ENCODE assay signal across 22 mouse cellular contexts in the genomic region with DNA sequence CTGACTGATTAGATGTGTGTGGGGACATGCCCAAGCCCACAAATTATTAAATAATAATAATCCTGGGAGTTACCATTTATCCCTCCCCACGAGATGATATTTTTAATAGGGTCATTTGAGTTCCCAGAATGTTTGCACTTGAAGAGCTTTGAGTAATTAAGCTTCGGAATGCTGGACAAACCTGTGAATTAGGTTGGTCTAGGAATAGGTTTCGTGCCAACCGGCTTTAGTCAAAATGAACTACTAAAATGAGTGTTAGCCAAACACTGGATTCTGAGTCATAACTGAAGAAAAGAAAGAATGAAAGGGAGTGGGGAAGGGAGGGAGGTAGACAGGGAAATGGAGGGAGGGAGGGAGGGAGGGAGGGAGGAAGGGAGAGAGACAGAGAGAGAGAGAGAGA. TPM values are rescaled to one million over a fixed set of nuclear protein-coding genes. Genes with fewer than 3 reads are reported as not detected.
DNase-seq lines count a peak whose midpoint lies in the region; ATAC-seq and TF ChIP-seq lines count a peak whose summit lies in the region.
"Had no signal": no experiment of that assay in that cellular context is flagged by ENCODE, and none has a peak within 500 bp of the region (broad histone marks: within the 10 kb centered on the region; RNA-seq: fewer than 3 reads in every experiment).

No protein-coding gene starts in this region.

- ATAC-seq in lung, embryonic 14.5 days (ENCODE audit: insufficient read depth), result no peak
- ATAC-seq in forebrain, postnatal 0 days, result no peak
- ATAC-seq: forebrain, embryonic 13.5 days; forebrain, embryonic 16.5 days had no signal

- no peaks in the 10 kb centered on the region for H3K36me3 ChIP-seq in lung, embryonic 14.5 days (ENCODE audit: insufficient read depth)
- H3K36me3 ChIP-seq in CH12.LX (replicated peaks in 1 of 2; ENCODE audit: control insufficient read depth in 1 of 2, insufficient read depth in 1 of 2, low read length in 1 of 2), result no peaks in the 10 kb centered on the region
- no peaks in the 10 kb centered on the region for H3K36me3 ChIP-seq in forebrain, postnatal 0 days (ENCODE audit: insufficient read depth)
- H3K36me3 ChIP-seq: forebrain, embryonic 10.5 days; G1E; hindbrain, embryonic 12.5 days; hindbrain, embryonic 15.5 days had no signal

- dilution Hi-C loops in CH12.LX (cut with MboI; ENCODE audit: extremely low pct_ligation_motif_present, extremely low pct_unique_long_range_greater_than_20kb, low sequenced_read_pairs), result no loop called here

- no peak for DNase-seq in lung, embryonic 14.5 days
- DNase-seq in lung, adult 18-20 months, result no peak
- DNase-seq in CH12.LX (ENCODE audit: extremely low read depth), result no peak
- peak; percentile 77 for DNase-seq in Muller cell, postnatal 12 days (ENCODE audit: inconsistent ontology term)
- DNase-seq in left cerebral cortex, postnatal 25 days (ENCODE audit: low spot score in 2 of 2), result no peak
- no peak for DNase-seq in forebrain, postnatal 0 days
- DNase-seq: adrenal gland, adult 2 months; adrenal gland, postnatal 14 days; cerebellum, adult 11 months; cerebellum, adult 2 months; cerebellum, adult 9-11 months; cerebellum, postnatal 25 days; gastrocnemius, adult 2 months; gastrocnemius, postnatal 14 days; heart, adult 11 months had no signal

- H3K27me3 ChIP-seq in lung, embryonic 14.5 days (ENCODE audit: insufficient read depth, low read length), result no peaks in the 10 kb centered on the region
- peaks cover 60% of the 10 kb centered on the region for H3K27me3 ChIP-seq in CH12.LX (replicated peaks)
- peaks cover 22% of the 10 kb centered on the region for H3K27me3 ChIP-seq in forebrain, postnatal 0 days (ENCODE audit: insufficient read depth, low read length)

- peak overlapping the region; percentile 91 for H3K4me2 ChIP-seq in lung, embryonic 14.5 days
- no peak overlapping the region for H3K4me2 ChIP-seq in CH12.LX (ENCODE audit: insufficient read depth, low read depth, poor library complexity, severe bottlenecking)
- no peak overlapping the region for H3K4me2 ChIP-seq in forebrain, postnatal 0 days (ENCODE audit: low read depth)
- H3K4me2 ChIP-seq: heart, embryonic 11.5 days had no signal

- no peak overlapping the region for H3K9ac ChIP-seq in lung, embryonic 14.5 days
- no peak overlapping the region for H3K9ac ChIP-seq in CH12.LX (ENCODE audit: insufficient read depth, low read depth)
- H3K9ac ChIP-seq in forebrain, postnatal 0 days, result no peak overlapping the region
- H3K9ac ChIP-seq: forebrain, embryonic 13.5 days; hindbrain, embryonic 12.5 days; hindbrain, embryonic 15.5 days had no signal

- TF ChIP-seq POLR2A in CH12.LX (IDR thresholded peaks at IDR 0.05; ENCODE audit: low read depth, low read length), result no peak

- TF ChIP-seq CTCF in lung, embryonic 14.5 days (IDR thresholded peaks at IDR 0.05; ENCODE audit: low read depth), result no peak
- no peak for TF ChIP-seq CTCF in CH12.LX (conservative IDR thresholded peaks at IDR 0.05 in 1 of 2, IDR thresholded peaks at IDR 0.05 in 1 of 2; ENCODE audit: low read depth in 2 of 2, low read length in 2 of 2)
- TF ChIP-seq CTCF in forebrain, postnatal 0 days (IDR thresholded peaks at IDR 0.05; ENCODE audit: low read depth), result no peak

- no peak for TF ChIP-seq RAD21 in CH12.LX (IDR thresholded peaks at IDR 0.05; ENCODE audit: low read depth, low read length)

- H3K4me1 ChIP-seq in lung, embryonic 14.5 days (ENCODE audit: insufficient read depth), result peaks cover 11% of the 10 kb centered on the region
- H3K4me1 ChIP-seq in CH12.LX (ENCODE audit: control insufficient read depth in 1 of 2, insufficient read depth in 2 of 2), result peaks cover 9 to 21% of the 10 kb centered on the region in 2 experiments
- 0 out of 2 replicates have a peak, but pooled peaks cover 8% of the 10 kb centered on the region for H3K4me1 ChIP-seq in forebrain, postnatal 0 days (ENCODE audit: insufficient read depth)

- H3K27ac ChIP-seq in lung, embryonic 14.5 days (ENCODE audit: low read depth), result no peak overlapping the region
- no peak overlapping the region for H3K27ac ChIP-seq in CH12.LX (ENCODE audit: insufficient read depth, low read depth)
- no peak overlapping the region for H3K27ac ChIP-seq in forebrain, postnatal 0 days (ENCODE audit: low read depth, low read length)
- H3K27ac ChIP-seq: forebrain, embryonic 10.5 days; forebrain, embryonic 13.5 days; gastrocnemius, adult 2 months; hindbrain, embryonic 12.5 days; hindbrain, embryonic 15.5 days had no signal

- TF ChIP-seq EP300 in CH12.LX (IDR thresholded peaks at IDR 0.05; ENCODE audit: low read length), result peak; percentile 73

- intact Hi-C loops in left cerebral cortex, postnatal 25 days (cut with DNase I), result loop anchor here (5.0 kb wide), 1 partner anchor 123 kb away; no protein-coding TSS in a partner anchor

- no peak overlapping the region for H3K4me3 ChIP-seq in lung, embryonic 14.5 days (ENCODE audit: low read depth, low read length)
- no peak overlapping the region for H3K4me3 ChIP-seq in CH12.LX (replicated peaks in 1 of 3; ENCODE audit: low read depth in 2 of 3, low read length in 2 of 3, poor library complexity in 1 of 3)
- no peak overlapping the region for H3K4me3 ChIP-seq in forebrain, postnatal 0 days (ENCODE audit: low read depth, low read length)
- H3K4me3 ChIP-seq: forebrain, embryonic 10.5 days; forebrain, embryonic 13.5 days; gastrocnemius, adult 2 months; hindbrain, embryonic 12.5 days had no signal

- H3K79me2 ChIP-seq in CH12.LX (replicated peaks; ENCODE audit: control insufficient read depth, extremely low read depth, insufficient read depth, poor library complexity, severe bottlenecking), result no peaks in the 10 kb centered on the region

- no peaks in the 10 kb centered on the region for H3K9me3 ChIP-seq in lung, embryonic 14.5 days (ENCODE audit: low read depth, low read length)
- no peaks in the 10 kb centered on the region for H3K9me3 ChIP-seq in CH12.LX (replicated peaks; ENCODE audit: low read length)
- no peaks in the 10 kb centered on the region for H3K9me3 ChIP-seq in forebrain, postnatal 0 days (ENCODE audit: low read length)
- H3K9me3 ChIP-seq: forebrain, embryonic 10.5 days; forebrain, embryonic 13.5 days; hindbrain, embryonic 12.5 days; hindbrain, embryonic 15.5 days had no signal

- in situ Hi-C loops in CH12.LX (cut with MboI; ENCODE audit: low pct_ligation_motif_present, low pct_unique_long_range_greater_than_20kb, low sequenced_read_pairs), result loop anchor here (25.0 kb wide), 1 partner anchor 238 kb away; a partner anchor contains a TSS

- WGBS in lung, embryonic 14.5 days, result 47% methylated on average over 4 of the region's 4 CpGs
- WGBS in forebrain, postnatal 0 days, result 53% methylated on average over 4 of the region's 4 CpGs

TF ChIP-seq in CH12.LX, 34 proteins besides CTCF, POLR2A, EP300 and RAD21 (continues in another document):
- TF ChIP-seq PAX5 (IDR thresholded peaks at IDR 0.05; ENCODE audit: low read length), result no peak
- TF ChIP-seq USF1 (IDR thresholded peaks at IDR 0.05; ENCODE audit: low read depth, low read length), result no peak
- TF ChIP-seq ZKSCAN1 (IDR thresholded peaks at IDR 0.05; ENCODE audit: borderline replicate concordance, low read depth, low read length), result no peak
- TF ChIP-seq HCFC1 (IDR thresholded peaks at IDR 0.05; ENCODE audit: low read depth, low read length), result no peak
- TF ChIP-seq KAT2A (IDR thresholded peaks at IDR 0.05; ENCODE audit: insufficient replicate concordance, low read length), result no peak
- TF ChIP-seq CHD2 (IDR thresholded peaks at IDR 0.05; ENCODE audit: low read length), result no peak
- TF ChIP-seq TCF12 (IDR thresholded peaks at IDR 0.05; ENCODE audit: low read depth, low read length), result no peak
- no peak for TF ChIP-seq SMC3 (IDR thresholded peaks at IDR 0.05; ENCODE audit: low read depth, low read length)
- no peak for TF ChIP-seq POLR2AphosphoS2 (IDR thresholded peaks at IDR 0.05; ENCODE audit: low read depth, low read length)
- no peak for TF ChIP-seq MAFK (IDR thresholded peaks at IDR 0.05; ENCODE audit: insufficient replicate concordance, low read length)
- TF ChIP-seq E2F4 (IDR thresholded peaks at IDR 0.05; ENCODE audit: insufficient replicate concordance, low read depth, low read length), result no peak
- TF ChIP-seq NRF1 (IDR thresholded peaks at IDR 0.05; ENCODE audit: low read depth, low read length), result no peak
- no peak for TF ChIP-seq MAZ (IDR thresholded peaks at IDR 0.05; ENCODE audit: low read depth, low read length)
- no peak for TF ChIP-seq SIN3A (IDR thresholded peaks at IDR 0.05; ENCODE audit: low read length)
- TF ChIP-seq IRF4 (IDR thresholded peaks at IDR 0.05; ENCODE audit: low read depth, low read length), result peak; percentile 89
- TF ChIP-seq BHLHE40 (IDR thresholded peaks at IDR 0.05; ENCODE audit: low read depth, low read length), result peak; percentile 29; the same call in 1 of the 2 replicates
- TF ChIP-seq USF2 (conservative IDR thresholded peaks at IDR 0.05; ENCODE audit: low read depth, low read length), result no peak
- TF ChIP-seq TBP (conservative IDR thresholded peaks at IDR 0.05; ENCODE audit: low read depth, low read length), result no peak
- TF ChIP-seq JUN (IDR thresholded peaks at IDR 0.05; ENCODE audit: insufficient read depth, low read depth, low read length), result peak; percentile 63
- peak; percentile 34; the same call in 1 of the 2 replicates for TF ChIP-seq MEF2A (IDR thresholded peaks at IDR 0.05; ENCODE audit: borderline replicate concordance, low read depth, low read length)
- peak; percentile 80 for TF ChIP-seq JUND (conservative IDR thresholded peaks at IDR 0.05; ENCODE audit: low read depth, low read length)
- no peak for TF ChIP-seq GABPA (IDR thresholded peaks at IDR 0.05; ENCODE audit: insufficient replicate concordance, low read depth, low read length)
- no peak for TF ChIP-seq ZNF384 (IDR thresholded peaks at IDR 0.05; ENCODE audit: low read depth, low read length)
- no peak for TF ChIP-seq CHD1 (IDR thresholded peaks at IDR 0.05; ENCODE audit: low read depth, low read length)
- TF ChIP-seq ZC3H11A (IDR thresholded peaks at IDR 0.05; ENCODE audit: low read depth, low read length), result no peak
- TF ChIP-seq MXI1 (IDR thresholded peaks at IDR 0.05; ENCODE audit: low read depth, low read length), result no peak
- TF ChIP-seq MYC (IDR thresholded peaks at IDR 0.05; ENCODE audit: low read depth, low read length), result no peak
- TF ChIP-seq RCOR1 (conservative IDR thresholded peaks at IDR 0.05; ENCODE audit: low read depth, low read length), result peak; percentile 71; the same call in 1 of the 2 replicates

RNA-seq across cellular contexts. Expression of a gene that starts 1.2 kb away (rescaled TPM):
- 64.6 and 68.6 TPM in 2 replicates for polyA plus RNA-seq in lung, embryonic 14.5 days (2014; fragmentation: Nextera tagmentation; extraction: Ambion mirVana)
- total RNA-seq in CH12.LX (2012; rRNA removed) (7.4 and 8.2 TPM in 2 replicates), CH12.LX (2014; rRNA removed) (5.2 and 6.2 TPM in 2 replicates)
- 14.9 and 15.5 TPM in 2 replicates for polyA plus RNA-seq in CH12.LX (2012; ENCODE audit: insufficient read length, low read depth)
- 10 to 100 TPM; 44.5 to 48.0 TPM for total RNA-seq in left cerebral cortex, postnatal 25 days (2021)
- 11.7 and 26.5 TPM in 2 replicates for total RNA-seq in forebrain, postnatal 0 days (2014; rRNA removed)
- 2.7 and 4.8 TPM in 2 replicates for polyA plus RNA-seq in forebrain, postnatal 0 days (2015; fragmentation: Nextera tagmentation; extraction: Ambion mirVana)
